Mouse (Mus musculus): ENCODE measurements around the gene Scp2.

The Scp2 gene

DNA sequence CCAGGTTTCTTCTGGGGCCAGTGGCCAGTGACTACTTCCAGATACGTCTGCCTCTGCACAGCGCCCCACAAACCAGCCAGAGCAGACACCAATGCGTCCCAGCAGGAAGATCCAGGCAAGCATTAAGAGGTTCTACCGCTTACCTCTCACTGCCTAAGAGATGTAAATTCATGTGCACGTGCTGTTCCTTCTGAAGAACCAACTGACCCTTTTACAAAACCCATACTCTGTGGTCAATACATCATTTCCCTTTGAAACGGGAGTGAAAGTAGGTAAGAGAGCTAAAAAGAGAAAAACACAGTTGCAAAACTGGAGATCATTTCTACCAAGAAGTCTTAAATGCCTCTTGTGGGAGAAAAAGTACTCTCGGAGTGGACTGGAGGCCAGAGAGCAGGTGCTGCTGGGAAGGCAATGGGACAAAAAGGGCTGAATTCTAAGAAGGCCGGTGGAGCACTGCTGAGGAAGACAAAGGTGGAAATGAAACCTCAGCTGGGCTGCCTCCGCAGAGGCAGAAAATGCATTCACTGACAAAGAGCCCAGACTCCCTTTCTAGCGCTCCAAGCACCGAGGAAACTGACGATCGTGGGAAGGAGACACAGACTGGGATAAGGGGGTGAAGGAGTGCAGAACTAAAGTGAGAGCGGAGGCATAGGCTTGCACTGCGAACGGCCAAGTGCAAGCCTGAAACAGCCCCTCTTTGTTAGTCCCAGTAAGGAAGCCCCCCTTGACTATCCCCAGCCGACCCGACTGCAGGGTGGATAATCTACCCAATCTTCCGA, 85.0 kb downstream of the Scp2 start:
- DNase-seq, result no peak

DNA sequence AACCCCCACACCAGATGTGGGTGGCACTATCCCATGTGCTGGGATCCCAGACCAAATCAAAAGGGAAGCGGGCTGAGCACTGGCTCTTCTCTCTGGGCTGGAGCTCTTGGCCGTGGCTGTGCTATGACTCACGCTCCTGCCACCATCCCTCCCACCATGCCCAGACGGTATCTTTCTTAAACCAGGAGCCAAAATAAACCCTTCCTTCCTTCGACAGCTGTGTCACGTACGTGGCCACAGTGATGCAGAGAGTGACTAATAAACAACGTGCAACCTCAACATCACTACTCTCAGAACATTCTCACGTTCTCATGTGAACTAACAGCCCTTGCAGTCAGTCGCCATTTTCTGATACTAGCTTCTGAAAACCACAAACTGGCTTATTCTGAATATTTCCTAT, 86.6 kb downstream of the Scp2 start:
- no peak for DNase-seq

DNA sequence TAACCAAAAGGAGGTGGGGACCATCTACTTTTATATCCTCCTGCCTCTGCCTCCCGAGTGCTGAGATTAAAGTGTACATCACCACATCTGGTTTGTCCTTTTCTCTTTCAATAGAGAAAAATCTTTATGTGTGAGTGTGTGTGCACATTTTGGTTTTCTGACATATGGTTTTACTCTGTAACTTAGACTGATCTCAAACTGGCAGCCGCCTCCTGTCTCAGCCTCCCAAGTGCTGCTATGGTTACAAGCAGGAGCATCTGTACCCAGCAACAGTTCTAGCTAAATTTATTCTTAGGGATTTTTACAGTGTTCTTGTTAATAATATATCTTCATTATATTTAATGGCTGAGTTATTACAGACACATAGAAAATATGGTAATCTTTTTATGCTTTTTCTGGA, 87.6 kb downstream of the Scp2 start:
- DNase-seq, result no peak

DNA sequence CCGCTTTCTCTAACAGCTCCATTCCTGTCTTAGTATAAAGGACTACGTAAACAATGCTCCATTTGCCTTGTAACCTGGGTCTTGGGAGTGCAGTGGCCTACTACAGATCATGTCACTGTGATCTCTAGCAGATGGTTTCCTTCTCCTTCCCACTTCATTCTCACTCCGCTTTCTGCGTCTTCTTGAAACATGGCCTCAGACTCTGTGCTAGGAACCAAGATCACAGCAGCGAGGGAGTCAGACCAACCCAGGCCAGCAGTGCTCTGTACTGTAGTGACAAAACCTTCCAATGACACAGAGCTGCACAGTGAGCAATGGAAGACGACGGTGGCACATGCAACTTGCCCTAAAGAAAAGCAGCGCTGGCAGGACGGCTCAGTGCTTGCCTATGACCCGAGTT, 88.9 kb downstream of the Scp2 start:
- DNase-seq, result no peak

DNA sequence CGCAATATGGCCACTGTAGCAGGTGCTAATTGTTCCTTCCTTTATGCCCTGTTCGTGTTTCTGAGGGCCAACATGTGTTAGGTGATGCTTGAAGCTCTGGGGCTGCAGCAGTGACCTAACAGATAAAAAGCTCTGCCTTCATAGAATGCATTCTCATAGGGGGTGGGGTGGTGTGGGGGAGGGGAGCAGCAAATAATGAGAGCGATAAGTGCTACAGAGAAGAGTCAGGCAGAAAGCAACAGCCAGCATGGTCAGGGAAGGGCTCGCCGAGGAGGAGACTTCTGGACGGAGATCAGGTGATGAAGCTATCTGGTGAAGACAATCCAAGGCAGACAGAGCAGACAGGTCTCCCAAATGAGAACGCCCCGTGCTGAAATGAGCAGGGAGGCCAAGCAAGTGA, 92.1 kb downstream of the Scp2 start:
- no peak for DNase-seq

DNA sequence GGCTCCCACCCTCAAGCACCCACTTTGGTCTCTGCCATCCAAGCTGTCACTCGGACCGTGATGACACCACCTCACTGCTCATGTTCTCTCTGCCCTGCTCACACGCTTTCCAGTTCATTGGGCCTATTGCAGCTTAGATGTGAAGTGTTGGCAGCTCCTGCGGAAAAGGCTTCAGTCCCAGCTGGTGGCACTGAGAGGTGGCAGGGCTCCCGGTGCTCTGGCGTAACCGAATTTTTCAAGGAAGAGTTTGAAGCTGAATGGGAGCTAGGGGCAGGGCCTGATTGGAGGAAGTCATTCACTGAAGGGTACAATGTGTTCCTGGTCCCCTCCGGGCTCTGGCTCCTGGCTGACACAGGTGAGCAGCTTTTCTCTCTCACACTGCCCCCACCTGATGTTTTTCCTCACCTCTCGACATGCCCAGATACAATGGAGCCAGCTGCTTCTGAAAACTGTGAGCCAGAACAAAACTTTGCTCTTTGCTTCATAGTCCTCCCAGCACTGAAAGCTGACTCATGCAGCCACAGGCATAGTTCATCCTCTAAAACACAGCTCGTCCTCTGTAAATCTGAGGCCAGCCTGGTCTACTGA, 93.0 kb downstream of the Scp2 start:
- no peak for DNase-seq

DNA sequence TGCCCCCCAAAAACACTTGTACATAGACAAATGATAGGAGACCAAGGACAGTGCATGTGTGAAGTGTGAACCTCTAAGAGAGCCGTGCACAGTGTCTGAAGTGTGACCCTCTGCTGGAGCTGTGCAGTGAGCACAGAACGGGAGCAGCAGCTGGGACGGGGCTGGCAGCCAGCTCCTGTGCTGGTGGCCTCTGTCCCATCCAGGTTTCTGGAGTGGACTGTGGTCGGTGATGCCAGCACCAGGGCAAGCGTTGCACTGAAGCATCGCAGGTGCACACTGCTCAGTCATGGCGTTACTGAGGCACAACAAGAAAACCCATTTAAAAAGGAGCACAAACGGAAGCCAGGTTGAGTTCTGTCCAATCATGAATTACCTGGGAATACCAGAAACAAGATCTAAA, 98.7 kb downstream of the Scp2 start:
- DNase-seq, result no peak

DNA sequence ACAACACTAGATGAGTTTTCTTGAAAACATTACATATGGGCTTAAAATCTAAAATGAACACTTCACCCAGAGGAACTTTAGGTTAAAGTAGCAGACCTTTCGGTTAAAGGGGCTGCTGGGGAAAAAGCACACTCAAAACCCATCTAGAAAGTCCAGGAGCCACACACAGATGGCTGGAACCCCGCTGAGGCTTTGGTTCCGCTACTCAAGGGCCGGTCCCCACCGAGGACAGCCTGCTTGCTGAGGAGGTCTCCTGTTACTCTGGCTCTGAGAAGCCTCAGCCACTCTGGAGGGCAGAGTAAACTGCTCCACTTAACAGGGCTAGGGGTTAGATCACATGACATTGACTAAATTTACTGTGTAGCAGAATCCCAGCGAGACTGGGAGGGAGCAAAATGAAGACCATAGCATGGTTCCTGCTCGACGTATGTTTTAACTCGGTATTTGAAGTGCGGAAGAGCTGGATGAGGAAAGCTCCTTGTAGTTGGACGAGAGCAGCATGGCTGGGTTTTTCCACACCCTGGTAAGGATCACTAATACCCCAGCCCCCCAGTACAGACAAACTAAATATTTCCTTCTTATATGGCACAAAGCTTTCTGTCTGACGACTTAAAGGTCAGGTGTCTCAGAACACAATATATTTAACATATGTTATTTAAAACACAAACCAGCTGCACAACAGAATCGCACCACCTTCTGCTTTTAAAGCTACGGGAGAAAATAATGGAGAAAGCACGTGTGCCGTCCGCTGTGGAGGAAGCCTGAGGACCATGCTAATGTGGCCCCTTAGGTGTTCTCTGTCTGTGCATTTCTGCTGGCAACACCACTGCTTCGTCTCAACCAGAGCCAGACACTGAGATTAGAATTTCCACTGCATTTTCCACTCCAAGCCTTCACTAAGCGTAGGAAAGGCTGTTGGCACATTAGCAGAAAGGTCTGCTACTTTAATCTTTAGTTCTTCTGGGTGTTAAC, 99.4 kb downstream of the Scp2 start:
- DNase-seq, result no peak

DNA sequence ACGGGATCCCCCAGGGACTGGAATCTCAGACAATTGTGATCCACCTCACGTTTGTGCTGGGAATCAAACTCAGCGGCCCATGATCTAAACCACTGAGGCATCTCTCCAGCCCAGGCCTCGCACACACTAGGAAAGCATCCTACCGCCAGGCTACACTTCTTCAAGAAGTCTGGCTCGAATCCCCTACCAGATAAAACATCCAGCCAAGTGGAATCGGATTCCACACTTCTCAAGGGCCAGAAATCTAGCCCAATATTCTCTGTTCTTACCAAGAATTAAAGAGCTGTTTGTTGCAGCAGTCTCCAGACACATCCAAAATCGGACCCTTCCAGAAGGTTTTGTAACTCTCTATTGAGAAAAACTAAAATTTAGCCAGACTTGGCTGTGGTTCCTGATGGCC, 107.8 kb downstream of the Scp2 start:
- no peak for DNase-seq

DNA sequence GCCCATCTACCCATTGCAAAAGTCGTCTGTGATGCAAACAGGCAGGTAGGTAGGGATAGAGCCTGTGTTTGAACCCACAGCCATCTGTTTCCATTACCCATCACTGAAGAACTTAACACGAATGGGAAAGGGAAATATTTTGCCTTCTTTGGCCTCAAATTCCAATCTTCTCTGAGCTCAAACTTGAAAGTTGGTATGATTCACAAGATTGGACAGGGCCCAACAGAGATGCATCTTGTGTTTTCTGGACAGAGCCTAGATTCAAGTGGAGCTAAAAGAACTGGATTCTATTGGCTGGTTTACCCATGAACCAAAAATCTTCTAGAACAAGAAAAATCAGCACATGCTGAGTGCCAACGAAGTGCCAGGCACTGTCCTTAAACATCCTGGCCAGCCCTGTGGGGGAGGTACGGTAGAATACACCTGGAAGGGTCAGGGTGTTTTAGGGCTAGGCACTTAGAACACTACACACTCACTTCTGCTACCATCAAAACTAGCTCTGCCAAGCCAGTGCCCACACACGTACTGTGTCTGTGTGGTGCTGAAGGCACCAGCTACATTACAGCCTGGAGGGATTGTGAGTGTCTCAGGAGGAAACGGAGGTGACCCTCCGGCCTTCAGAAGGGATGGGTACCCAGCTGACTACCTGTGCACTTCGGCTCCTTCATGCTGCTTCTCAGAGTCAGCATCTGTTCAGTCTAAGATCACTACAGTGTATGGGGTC, 111.6 kb downstream of the Scp2 start:
- no peak for DNase-seq

DNA sequence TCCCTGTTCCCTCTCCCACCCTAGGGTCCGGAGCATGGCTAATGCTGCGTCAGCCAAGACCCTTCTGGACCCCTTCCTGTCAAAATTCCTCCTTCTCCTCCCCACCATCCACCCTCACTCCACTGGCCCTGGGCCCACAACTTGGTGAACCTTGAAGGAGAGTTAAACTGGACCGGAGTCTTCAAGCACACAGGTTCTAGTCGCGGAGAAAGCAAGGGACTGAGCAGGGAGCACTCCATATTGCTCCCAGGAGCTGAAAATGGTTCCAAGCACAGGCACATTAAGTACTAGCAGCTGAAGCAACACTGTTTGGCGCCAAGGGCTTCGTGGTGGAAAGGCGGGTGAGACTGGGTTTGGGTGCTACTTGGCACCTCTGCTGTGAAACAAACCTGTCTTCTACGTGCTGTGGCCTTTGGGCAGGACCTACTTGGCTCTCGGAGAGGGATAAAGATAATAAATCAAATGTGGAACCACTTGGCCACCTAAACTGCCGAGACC, 112.4 kb downstream of the Scp2 start:
- no peak for DNase-seq

DNA sequence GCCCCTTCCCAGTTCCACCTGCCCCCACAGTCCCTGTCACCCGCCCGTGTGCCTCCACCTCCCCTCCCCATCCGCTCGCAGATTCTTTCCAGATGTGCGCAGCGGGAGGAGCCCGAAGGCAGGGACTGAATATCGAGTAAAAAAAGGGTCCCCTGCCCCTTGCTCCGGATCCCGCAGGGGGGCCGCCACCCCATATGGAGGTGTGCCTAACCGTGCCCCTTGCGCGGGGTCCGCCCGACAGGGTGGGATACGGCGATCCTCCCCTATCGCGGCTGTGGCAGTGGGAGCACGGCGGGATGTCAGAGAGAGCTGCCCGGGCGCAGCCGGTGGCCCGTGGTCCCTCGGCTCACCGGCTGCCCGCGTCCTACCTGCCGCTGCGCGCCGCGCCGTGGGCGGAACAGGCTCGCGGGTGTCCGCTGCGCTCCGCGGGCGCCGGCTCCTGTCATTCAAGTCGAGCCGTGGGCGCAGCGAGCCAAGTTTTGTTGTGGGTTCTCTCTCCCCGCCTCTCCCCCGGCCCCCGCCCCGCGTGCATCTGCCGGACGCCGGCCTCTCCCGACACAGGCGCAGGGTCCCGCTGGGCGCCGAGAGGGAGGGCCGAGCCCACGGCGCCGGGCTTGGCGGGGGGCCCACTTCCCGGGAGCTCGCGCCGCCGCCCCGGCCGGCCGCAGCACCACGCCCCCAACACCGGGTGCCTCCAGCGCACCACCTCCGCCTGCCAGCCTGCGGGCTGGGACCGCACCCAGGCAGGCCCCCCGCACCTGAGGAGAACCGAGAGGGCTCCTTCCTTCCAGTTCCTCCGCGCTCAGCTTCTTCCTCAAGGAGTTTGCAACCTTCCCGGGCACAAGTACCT, 113.1 kb downstream of the Scp2 start:
- DNase-seq, result no peak

DNA sequence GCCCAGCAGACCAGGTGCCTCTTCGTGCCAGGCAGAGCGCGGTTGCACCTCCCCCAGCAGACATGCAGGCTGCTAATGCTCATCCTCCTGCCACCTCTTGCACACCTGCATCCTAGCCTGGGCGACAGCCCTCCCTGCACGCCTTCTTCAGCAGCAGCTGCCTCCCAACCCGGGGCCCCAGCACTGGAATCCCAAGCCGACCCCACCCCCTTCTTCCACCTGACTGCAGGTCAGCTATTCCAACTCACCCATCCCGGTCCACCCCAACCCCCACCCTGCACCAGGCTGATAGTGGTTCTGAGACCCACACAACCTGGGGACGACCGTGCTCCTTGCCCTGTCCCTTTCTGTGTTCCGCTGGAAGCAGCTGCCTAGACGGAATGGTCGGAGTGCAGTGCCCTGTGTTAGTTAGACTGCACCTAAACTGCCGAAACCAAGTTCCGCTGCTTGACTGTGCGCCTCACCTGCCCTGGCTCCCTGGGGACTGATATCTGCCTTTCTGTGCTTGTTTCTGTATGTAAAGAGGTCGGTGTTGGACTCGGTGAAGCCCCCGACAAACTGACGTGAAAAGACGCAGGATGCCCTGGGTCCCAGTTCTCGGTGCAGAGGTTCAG, 113.8 kb downstream of the Scp2 start:
- no peak for DNase-seq

DNA sequence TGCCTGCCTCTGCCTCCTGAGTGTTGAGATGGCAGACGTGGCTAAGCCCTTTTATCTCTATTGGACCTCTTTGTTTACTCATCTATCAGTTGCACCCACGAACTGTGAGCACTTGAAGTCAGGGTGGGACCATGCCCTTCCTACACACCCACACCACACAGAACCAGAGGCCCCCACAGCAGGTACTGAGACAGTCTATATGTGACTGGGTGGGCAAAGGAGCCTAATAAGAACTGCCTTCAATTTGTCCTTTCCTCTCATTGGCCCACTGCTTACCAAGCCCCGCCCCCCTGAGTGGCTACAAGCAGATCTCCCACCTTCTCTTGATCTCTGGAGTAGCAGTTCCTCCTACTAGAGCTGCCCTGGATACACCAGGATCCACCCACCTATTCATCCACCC, 118.6 kb downstream of the Scp2 start:
- DNase-seq, result no peak

DNA sequence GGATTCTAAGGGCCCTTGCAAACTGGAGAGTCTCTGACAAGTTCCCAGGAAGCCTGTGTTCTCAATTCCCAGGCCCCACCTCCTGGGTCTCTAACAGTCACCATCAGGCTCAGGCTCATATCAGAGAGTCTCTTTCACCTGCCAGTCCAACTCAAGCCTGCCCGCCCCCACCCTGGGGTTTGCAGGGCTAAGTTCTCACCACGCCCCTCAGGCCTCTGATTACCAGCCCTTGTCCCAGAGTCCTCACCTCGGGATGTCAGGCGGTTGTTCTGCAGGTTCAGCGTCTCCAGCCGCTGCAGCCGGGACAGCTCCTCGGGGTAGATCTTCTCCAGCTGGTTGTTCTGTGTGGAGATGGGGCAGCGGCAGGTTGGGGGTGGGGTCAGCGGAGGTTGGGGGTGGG, 119.5 kb downstream of the Scp2 start:
- DNase-seq, result no peak

DNA sequence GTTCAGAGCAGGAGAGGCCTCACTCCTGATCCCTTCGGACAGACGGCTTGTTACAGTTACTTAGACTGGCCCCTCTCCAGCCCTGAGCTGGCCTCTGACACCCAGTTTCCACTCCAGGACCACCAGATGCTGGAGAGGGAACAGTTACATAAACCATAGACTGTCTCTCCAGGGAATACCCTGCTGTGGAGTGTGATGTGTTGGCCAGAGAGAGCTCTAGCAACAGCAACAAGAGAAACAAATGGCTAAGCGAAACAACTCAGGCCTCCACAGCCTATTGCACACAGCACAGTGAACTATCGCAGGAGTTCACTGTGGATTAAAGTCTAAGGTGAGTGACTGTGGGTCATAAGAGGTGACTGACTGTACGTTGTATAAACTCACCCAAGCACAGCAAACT, 120.2 kb downstream of the Scp2 start:
- no peak for DNase-seq

DNA sequence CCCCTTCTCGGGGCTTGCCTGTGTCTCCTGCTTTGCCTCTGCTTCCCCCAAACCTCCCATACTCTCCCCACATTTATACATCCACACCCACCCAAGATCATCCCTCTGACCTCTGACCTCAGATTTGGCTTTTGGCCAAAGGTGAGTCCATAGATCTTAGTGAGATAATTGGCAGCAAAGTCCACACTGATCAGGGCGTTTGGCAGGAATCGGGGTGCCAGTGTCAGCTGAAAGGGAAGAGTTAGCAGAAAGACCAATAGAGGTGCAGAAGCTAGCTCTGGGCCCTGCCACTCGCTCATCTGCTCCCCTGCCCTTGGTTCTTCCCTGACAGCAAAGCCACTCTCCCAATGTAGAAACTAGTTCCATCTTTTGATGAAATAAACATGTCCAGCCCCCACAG, 121.6 kb downstream of the Scp2 start:
- no peak for DNase-seq

DNA sequence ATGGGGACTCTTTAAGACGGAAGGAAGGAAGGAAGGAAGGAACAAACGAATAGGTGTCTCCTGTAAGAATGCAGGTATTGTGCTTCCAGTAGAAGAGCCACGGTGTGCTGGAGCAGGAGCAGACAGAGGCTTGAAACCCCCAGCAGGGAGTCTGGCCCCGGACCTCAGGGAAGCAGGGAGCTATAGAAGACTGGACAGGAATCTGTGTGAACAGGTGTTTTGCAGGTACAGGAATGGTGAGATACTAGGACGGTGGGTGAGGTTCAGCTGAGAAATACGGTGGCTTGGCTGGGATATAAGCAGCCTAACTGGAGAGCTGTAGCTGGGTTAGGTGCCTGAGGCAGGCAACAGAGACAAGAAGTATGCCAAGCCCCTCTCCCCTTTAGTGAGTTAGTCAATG, 124.6 kb downstream of the Scp2 start:
- no peak for DNase-seq

DNA sequence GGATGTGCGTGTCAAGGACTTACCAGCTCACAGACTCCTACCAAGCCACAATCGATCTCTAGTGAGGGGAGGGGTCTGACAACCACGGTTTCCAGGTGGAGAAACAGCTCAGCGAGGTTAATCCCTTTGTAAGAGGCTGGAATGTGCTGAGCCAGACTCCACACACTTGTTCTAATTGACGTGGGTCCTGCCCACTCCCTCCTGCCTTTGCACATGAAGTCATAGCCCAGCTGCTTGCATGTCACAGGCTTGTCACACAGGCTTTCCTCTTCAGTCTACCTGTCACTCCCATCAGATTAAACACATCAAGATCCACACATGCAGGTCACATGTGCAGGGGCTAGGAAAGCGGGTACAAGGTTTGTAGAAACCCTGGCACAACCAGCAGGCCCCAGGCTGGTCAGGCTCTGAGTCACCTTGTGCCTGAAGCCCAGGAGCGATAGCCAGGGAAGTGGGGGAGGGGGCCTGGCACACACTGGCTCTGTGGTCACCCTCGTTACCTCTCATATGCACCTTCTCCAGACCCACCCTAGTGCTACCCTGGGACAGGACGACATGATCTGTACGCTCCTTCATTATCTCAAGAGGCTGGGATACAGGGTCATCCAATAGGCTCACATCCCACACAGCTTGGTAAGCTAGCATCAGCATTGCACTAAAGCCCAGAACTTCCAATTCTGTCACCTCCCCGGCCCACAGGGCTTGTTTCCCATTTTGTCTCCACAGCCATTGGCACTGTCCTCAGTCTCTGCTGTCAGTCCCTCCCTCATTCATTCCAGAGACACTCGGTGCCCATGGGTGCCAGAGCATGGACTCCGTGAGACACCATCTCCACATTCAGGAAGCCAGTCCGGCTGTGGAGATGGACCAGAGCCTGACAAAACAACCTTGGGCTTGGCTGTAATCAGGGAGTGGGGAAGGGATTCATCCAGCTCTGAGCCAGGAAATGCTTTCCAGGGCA, 125.6 kb downstream of the Scp2 start:
- DNase-seq, result no peak

DNA sequence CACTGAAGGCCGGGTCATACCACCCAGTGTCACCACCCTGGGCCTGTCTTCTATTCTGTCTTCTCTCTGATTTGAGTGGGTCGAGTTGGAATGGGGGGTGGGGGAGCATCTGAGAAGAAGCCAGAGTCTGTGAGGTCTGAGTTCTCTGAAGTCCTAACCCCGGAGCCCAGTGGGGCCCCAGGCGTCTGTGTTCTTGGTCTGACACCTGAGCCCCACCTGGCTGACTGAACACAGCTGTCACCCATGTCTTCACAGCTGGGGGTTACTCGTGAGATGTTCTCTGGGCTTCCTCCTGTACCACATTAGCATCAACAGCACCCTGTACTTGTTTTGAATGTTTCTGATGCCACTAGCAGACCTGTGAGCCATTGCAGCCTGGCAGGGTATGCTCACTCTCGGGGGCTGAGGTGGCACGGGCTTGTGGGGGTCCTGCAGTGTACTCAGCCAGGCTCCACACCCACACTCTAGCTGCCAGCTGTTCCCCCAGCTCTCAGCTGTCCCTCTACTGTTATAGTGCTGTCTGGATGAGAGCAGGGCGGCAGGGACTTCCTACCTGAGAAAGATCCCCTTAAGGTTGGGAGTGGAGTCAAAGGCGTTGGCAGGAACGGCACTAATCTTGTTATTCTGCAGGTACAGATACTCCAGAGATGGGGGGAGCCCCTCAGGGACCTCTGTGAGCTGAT, 126.4 kb downstream of the Scp2 start:
- DNase-seq, result no peak

Measured in thymus, adult 18-20 months (tissue).